24 mouse cellular contexts compared by ENCODE assay signal in the genomic region with DNA sequence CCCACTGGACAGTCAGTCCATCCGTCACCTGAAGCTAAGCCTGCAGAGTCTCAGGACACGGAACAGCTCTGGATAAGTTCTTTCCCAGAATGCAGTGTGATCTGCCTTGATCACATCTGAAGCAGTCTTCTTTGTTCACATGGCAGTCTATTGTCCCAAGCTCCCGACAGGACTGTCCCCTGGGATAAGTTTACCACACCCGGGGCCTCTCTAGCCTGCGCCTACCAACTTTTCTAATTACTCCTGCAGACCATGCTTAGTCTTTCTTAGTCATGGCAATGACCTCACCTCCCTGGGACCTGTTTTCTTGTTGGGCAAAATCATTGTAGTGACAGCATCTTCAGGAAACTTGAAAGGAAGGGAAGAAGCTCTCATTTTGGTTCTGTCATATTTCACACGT. TPM values are rescaled to one million over a fixed set of nuclear protein-coding genes. Genes with fewer than 3 reads are reported as not detected.
A peak's percentile ranks its signal among the peaks of the same experiment; 100 is the strongest.
DNase-seq lines count a peak whose midpoint lies in the region; ATAC-seq and TF ChIP-seq lines count a peak whose summit lies in the region.
"Had no signal": no experiment of that assay in that cellular context is flagged by ENCODE, and none has a peak within 500 bp of the region (broad histone marks: within the 10 kb centered on the region; RNA-seq: fewer than 3 reads in every experiment).

No protein-coding gene starts in this region.

- no peaks in the 10 kb centered on the region for H3K9me3 ChIP-seq in heart, embryonic 11.5 days (replicated peaks; ENCODE audit: control insufficient read depth, low read length)
- no peaks in the 10 kb centered on the region for H3K9me3 ChIP-seq in stomach, postnatal 0 days (ENCODE audit: control insufficient read depth, low read length)
- no peaks in the 10 kb centered on the region for H3K9me3 ChIP-seq in midbrain, embryonic 10.5 days (replicated peaks)
- H3K9me3 ChIP-seq: embryonic facial prominence, embryonic 10.5 days; embryonic facial prominence, embryonic 12.5 days; forebrain, embryonic 13.5 days; forebrain, embryonic 15.5 days had no signal

- WGBS in heart, embryonic 11.5 days (ENCODE audit: insufficient replicate concordance), result 83% methylated on average over 6 of the region's 6 CpGs
- 59% methylated on average over 6 of the region's 6 CpGs for WGBS in stomach, postnatal 0 days
- WGBS in midbrain, embryonic 10.5 days, result 84% methylated on average over 6 of the region's 6 CpGs

- H3K9ac ChIP-seq in heart, embryonic 11.5 days (ENCODE audit: low read depth, low read length), result no peak overlapping the region
- H3K9ac ChIP-seq in stomach, postnatal 0 days (ENCODE audit: low read length), result no peak overlapping the region
- H3K9ac ChIP-seq: embryonic facial prominence, embryonic 12.5 days; forebrain, embryonic 13.5 days; forebrain, embryonic 15.5 days; forebrain, postnatal 0 days had no signal

- no peaks in the 10 kb centered on the region for H3K27me3 ChIP-seq in heart, embryonic 11.5 days (ENCODE audit: control insufficient read depth, insufficient read depth, low read length)
- H3K27me3 ChIP-seq in stomach, postnatal 0 days (ENCODE audit: control insufficient read depth, insufficient read depth, low read length), result no peaks in the 10 kb centered on the region
- H3K27me3 ChIP-seq in midbrain, embryonic 10.5 days (ENCODE audit: low read depth, poor library complexity, severe bottlenecking), result no peaks in the 10 kb centered on the region
- H3K27me3 ChIP-seq: CH12.LX; embryonic facial prominence, embryonic 12.5 days; forebrain, embryonic 13.5 days; forebrain, embryonic 15.5 days had no signal

- H3K27ac ChIP-seq in heart, embryonic 11.5 days (ENCODE audit: low read depth, low read length), result no peak overlapping the region
- H3K27ac ChIP-seq in stomach, postnatal 0 days (replicated peaks), result no peak overlapping the region
- no peak overlapping the region for H3K27ac ChIP-seq in midbrain, embryonic 10.5 days (replicated peaks)
- H3K27ac ChIP-seq: embryonic facial prominence, embryonic 10.5 days; embryonic facial prominence, embryonic 12.5 days; forebrain, embryonic 13.5 days; forebrain, embryonic 15.5 days had no signal

- H3K36me3 ChIP-seq in heart, embryonic 11.5 days (ENCODE audit: control insufficient read depth, insufficient read depth, low read length), result peaks cover 18% of the 10 kb centered on the region
- H3K36me3 ChIP-seq in stomach, postnatal 0 days (ENCODE audit: control insufficient read depth, insufficient read depth, low read length), result peaks cover 16% of the 10 kb centered on the region
- H3K36me3 ChIP-seq in midbrain, embryonic 10.5 days, result peaks cover 88% of the 10 kb centered on the region

- no peak for TF ChIP-seq EP300 in stomach, postnatal 0 days (optimal IDR thresholded peaks at IDR 0.05)

- DNase-seq in heart, adult 9 months (ENCODE audit: low spot score in 2 of 2), result peak; percentile 36 to 61
- DNase-seq in MN1 (ENCODE audit: low spot score), result peak; percentile 58
- no peak for DNase-seq in stomach, postnatal 0 days (ENCODE audit: low spot score)
- DNase-seq in midbrain, embryonic 10.5 days (ENCODE audit: low spot score), result no peak
- DNase-seq: adrenal gland, adult 8-10 months; adrenal gland, postnatal 14 days; adrenal gland, postnatal 36 days; cerebellum, adult 11-12 months; cerebellum, adult 2 months; cerebellum, adult 9-10 months; cerebellum, postnatal 10 days; cerebellum, postnatal 25 days; forebrain, postnatal 0 days had no signal

- peaks cover 5% of the 10 kb centered on the region for H3K4me1 ChIP-seq in heart, embryonic 11.5 days (ENCODE audit: control insufficient read depth, insufficient read depth, low read length)
- no peaks in the 10 kb centered on the region for H3K4me1 ChIP-seq in stomach, postnatal 0 days (replicated peaks; ENCODE audit: control insufficient read depth, insufficient read depth)
- H3K4me1 ChIP-seq in midbrain, embryonic 10.5 days, result peaks cover 1% of the 10 kb centered on the region; the same call in 1 of the 2 replicates
- H3K4me1 ChIP-seq: embryonic facial prominence, embryonic 10.5 days; embryonic facial prominence, embryonic 12.5 days; forebrain, embryonic 13.5 days had no signal

- no peak for ATAC-seq in heart, embryonic 11.5 days (replicated peaks; ENCODE audit: insufficient number of reproducible peaks, low FRiP score, low TSS enrichment)
- 0 out of 2 replicates have a peak, but pooled peaks have one; percentile 2 for ATAC-seq in stomach, postnatal 0 days (ENCODE audit: low FRiP score, low TSS enrichment)
- ATAC-seq in activated CD4-positive, CD25-positive, alpha-beta regulatory T cell, adult 4 months, result no peak
- ATAC-seq: CD4-positive, CD25-positive, alpha-beta regulatory T cell, adult 4 months; forebrain, embryonic 13.5 days; forebrain, embryonic 15.5 days; forebrain, postnatal 0 days had no signal

- TF ChIP-seq CTCF in stomach, postnatal 0 days (IDR thresholded peaks at IDR 0.05; ENCODE audit: low read depth), result no peak

- no peak overlapping the region for H3K4me2 ChIP-seq in heart, embryonic 11.5 days
- no peak overlapping the region for H3K4me2 ChIP-seq in stomach, postnatal 0 days (replicated peaks; ENCODE audit: low read depth)
- H3K4me2 ChIP-seq: embryonic facial prominence, embryonic 12.5 days; forebrain, embryonic 13.5 days; forebrain, embryonic 15.5 days had no signal

- H3K4me3 ChIP-seq in heart, embryonic 11.5 days (ENCODE audit: low read depth, low read length), result no peak overlapping the region
- no peak overlapping the region for H3K4me3 ChIP-seq in stomach, postnatal 0 days (ENCODE audit: low read depth, low read length)
- no peak overlapping the region for H3K4me3 ChIP-seq in midbrain, embryonic 10.5 days
- H3K4me3 ChIP-seq: embryonic facial prominence, embryonic 10.5 days; embryonic facial prominence, embryonic 12.5 days; forebrain, embryonic 13.5 days; forebrain, embryonic 15.5 days had no signal

RNA-seq across cellular contexts. Expression of a gene that starts 8.8 kb away (rescaled TPM):
- 0.59 and 0.64 TPM in 2 replicates for polyA plus RNA-seq in heart, embryonic 11.5 days (2014; fragmentation: Nextera tagmentation; extraction: Ambion mirVana)
- polyA plus RNA-seq in stomach, postnatal 0 days (2015; fragmentation: Nextera tagmentation; extraction: Ambion mirVana), result 0.23 and 0.27 TPM in 2 replicates
- polyA plus RNA-seq in activated CD4-positive, CD25-positive, alpha-beta regulatory T cell, adult 4 months (2017; shearing (Covaris generic)), result under 1 TPM; 0.16 to 0.34 TPM
- 0.12 and 0.34 TPM in 2 replicates for polyA plus RNA-seq in midbrain, embryonic 10.5 days (2016; fragmentation: Nextera tagmentation; extraction: Ambion mirVana)
- polyA plus RNA-seq: G1E had no signal

RNA-seq across cellular contexts. Expression of a gene that starts 9.1 kb away (rescaled TPM):
- polyA plus RNA-seq in heart, embryonic 11.5 days (2014; fragmentation: Nextera tagmentation; extraction: Ambion mirVana), result 17.6 and 19.3 TPM in 2 replicates
- 25.7 and 26.7 TPM in 2 replicates for polyA plus RNA-seq in stomach, postnatal 0 days (2015; fragmentation: Nextera tagmentation; extraction: Ambion mirVana)
- polyA plus RNA-seq in activated CD4-positive, CD25-positive, alpha-beta regulatory T cell, adult 4 months (2017; shearing (Covaris generic)), result 1 to 10 TPM; 7.2 to 9.7 TPM
- polyA plus RNA-seq in midbrain, embryonic 10.5 days (2016; fragmentation: Nextera tagmentation; extraction: Ambion mirVana), result 42.1 and 52.2 TPM in 2 replicates

RNA-seq across cellular contexts. Expression of a gene that starts 16.5 kb away (rescaled TPM):
- 0.17 TPM in 1 of 2 replicates, not detected in the other for polyA plus RNA-seq in heart, embryonic 11.5 days (2014; fragmentation: Nextera tagmentation; extraction: Ambion mirVana)
- polyA plus RNA-seq in stomach, postnatal 0 days (2015; fragmentation: Nextera tagmentation; extraction: Ambion mirVana), result 0.10 and 0.12 TPM in 2 replicates
- not detected for polyA plus RNA-seq in activated CD4-positive, CD25-positive, alpha-beta regulatory T cell, adult 4 months (2017; shearing (Covaris generic))
- 0.06 and 0.14 TPM in 2 replicates for polyA plus RNA-seq in midbrain, embryonic 10.5 days (2016; fragmentation: Nextera tagmentation; extraction: Ambion mirVana)
- polyA plus RNA-seq: CD4-positive, CD25-positive, alpha-beta regulatory T cell, adult 4 months; cortical plate, adult 2 months; forebrain, embryonic 11.5 days; G1E had no signal

RNA-seq across cellular contexts. Expression of a gene that starts 47.3 kb away (rescaled TPM):
- 11.1 and 14.0 TPM in 2 replicates for polyA plus RNA-seq in heart, embryonic 11.5 days (2014; fragmentation: Nextera tagmentation; extraction: Ambion mirVana)
- 4.1 and 4.9 TPM in 2 replicates for polyA plus RNA-seq in stomach, postnatal 0 days (2015; fragmentation: Nextera tagmentation; extraction: Ambion mirVana)
- under 1 TPM in 1 of 2 experiments, not detected in 1; 0.66 TPM for polyA plus RNA-seq in activated CD4-positive, CD25-positive, alpha-beta regulatory T cell, adult 4 months (2017; shearing (Covaris generic))
- 1.1 and 2.4 TPM in 2 replicates for polyA plus RNA-seq in midbrain, embryonic 10.5 days (2016; fragmentation: Nextera tagmentation; extraction: Ambion mirVana)
- polyA plus RNA-seq: CD4-positive, CD25-positive, alpha-beta regulatory T cell, adult 4 months; G1E had no signal

Comparison
In these comparisons a context has a peak if more than half of its experiments do, and no peak if none do; other contexts are left out.
1. DNase-seq: peak in heart, adult 9 months (2 of 2) and MN1 (single experiment); none in stomach, postnatal 0 days (single experiment) and midbrain, embryonic 10.5 days (single experiment).